Mouse (Mus musculus): Measurements from ENCODE around the gene AY358078. TPM values are rescaled to one million over a fixed set of nuclear protein-coding genes. Genes with fewer than 3 reads are reported as not detected.

Gene AY358078
- total RNA-seq, 1 experiment from 2014 or later = not detected

Small RNA genes lying within 50 kb of the gene (microRNA-seq; reads per million reads assigned to microRNA genes)
- gene Gm27375 = 0 reads per million in 2 experiments

Other genes starting within 250 kb of the AY358078 start
- not detected in 2 replicates for gene Gm5622, start 247.3 kb upstream of the AY358078 start, total RNA-seq (2021)
- not detected in 2 replicates for gene Gm17175, start 226.0 kb upstream of the AY358078 start, total RNA-seq (2021)
- not detected in 2 replicates for gene Gm17174, start 207.9 kb upstream of the AY358078 start, total RNA-seq (2021)
- not detected in 2 replicates for gene Gm17078, start 188.7 kb upstream of the AY358078 start, total RNA-seq (2021)
- gene Gm4181, start 164.4 kb upstream of the AY358078 start, total RNA-seq (2021) = not detected in 2 replicates
- gene Gm17079, start 104.6 kb upstream of the AY358078 start, total RNA-seq (2021) = not detected in 2 replicates
- not detected in 2 replicates for gene Gm5800, start 82.9 kb upstream of the AY358078 start, total RNA-seq (2021)
- not detected in 2 replicates for gene Ang4, start 26.5 kb upstream of the AY358078 start, total RNA-seq (2021)
- gene Ear6, start 53.7 kb downstream of the AY358078 start, total RNA-seq (2021) = not detected in 2 replicates
- gene Mettl17, start 84.8 kb downstream of the AY358078 start, total RNA-seq (2021) = 32.1 and 42.2 TPM in 2 replicates
- gene Slc39a2, start 92.8 kb downstream of the AY358078 start, total RNA-seq (2021) = 0.61 and 1.2 TPM in 2 replicates
- 226 and 243 TPM in 2 replicates for gene Ndrg2, start 114.1 kb downstream of the AY358078 start, total RNA-seq (2021)
- gene Tppp2, start 118.4 kb downstream of the AY358078 start, total RNA-seq (2021) = not detected in 2 replicates
- not detected in 2 replicates for gene Rnase13, start 122.7 kb downstream of the AY358078 start, total RNA-seq (2021)
- gene Arhgef40, start 184.7 kb downstream of the AY358078 start, total RNA-seq (2021) = 55.7 and 59.3 TPM in 2 replicates
- 0.97 and 1.8 TPM in 2 replicates for gene Tmem253, start 215.6 kb downstream of the AY358078 start, total RNA-seq (2021)
- gene Zfp219, start 220.7 kb downstream of the AY358078 start, total RNA-seq (2021) = 58.4 and 63.3 TPM in 2 replicates
- not detected in 2 replicates for gene Olfr221, start 242.4 kb downstream of the AY358078 start, total RNA-seq (2021)

Measured in adrenal gland, postnatal 25 days (tissue).